In the genomic region with DNA sequence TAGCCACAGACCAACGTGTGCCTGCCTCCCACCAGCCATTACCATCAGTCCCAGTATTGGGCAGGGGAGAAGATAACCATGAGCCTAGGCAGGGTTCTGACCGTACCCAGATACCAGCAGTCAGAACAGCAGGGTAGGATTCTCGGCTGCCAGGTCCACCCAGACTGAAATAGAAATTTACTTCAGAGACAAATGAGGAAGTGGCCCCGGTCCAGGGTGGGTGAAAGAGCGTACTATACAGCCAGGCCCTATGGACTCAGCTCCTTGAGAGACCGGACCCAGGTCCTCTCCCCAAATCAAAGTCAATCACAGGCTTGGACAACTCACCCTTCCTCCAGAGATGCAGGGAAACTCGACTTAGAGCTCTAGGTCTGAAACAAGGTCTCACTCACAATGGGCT, we compare ENCODE assay signal across 23 mouse cellular contexts. TPM values are rescaled to one million over a fixed set of nuclear protein-coding genes. Genes with fewer than 3 reads are reported as not detected.
DNase-seq lines count a peak whose midpoint lies in the region; ATAC-seq and TF ChIP-seq lines count a peak whose summit lies in the region.
"Had no signal": no experiment of that assay in that cellular context is flagged by ENCODE, and none has a peak within 500 bp of the region (broad histone marks: within the 10 kb centered on the region; RNA-seq: fewer than 3 reads in every experiment).

No protein-coding gene starts in this region.

- peaks cover 3% of the 10 kb centered on the region; the same call in 1 of the 2 replicates for H3K4me1 ChIP-seq in heart, adult 2 months (ENCODE audit: control insufficient read depth, insufficient read depth, low read length)
- H3K4me1 ChIP-seq in embryonic facial prominence, embryonic 10.5 days, result peaks cover 13% of the 10 kb centered on the region
- H3K4me1 ChIP-seq in limb, embryonic 10.5 days, result peaks cover 15% of the 10 kb centered on the region
- H3K4me1 ChIP-seq: neural tube, embryonic 13.5 days; stomach, embryonic 15.5 days had no signal

- no peak overlapping the region for H3K4me3 ChIP-seq in heart, adult 2 months
- H3K4me3 ChIP-seq in embryonic facial prominence, embryonic 10.5 days, result no peak overlapping the region
- H3K4me3 ChIP-seq in limb, embryonic 10.5 days, result no peak overlapping the region
- H3K4me3 ChIP-seq: embryonic facial prominence, embryonic 15.5 days; heart, embryonic 15.5 days; hindbrain, embryonic 10.5 days; limb, embryonic 12.5 days; midbrain, embryonic 12.5 days; neural tube, embryonic 13.5 days; stomach, embryonic 15.5 days had no signal

- 0 out of 2 replicates have a peak, but pooled peaks have one; percentile 18 for TF ChIP-seq POLR2A in heart, adult 2 months (IDR thresholded peaks at IDR 0.05; ENCODE audit: insufficient read depth, low read depth, low read length)

- H3K27ac ChIP-seq in heart, adult 2 months, result no peak overlapping the region
- H3K27ac ChIP-seq in embryonic facial prominence, embryonic 10.5 days (replicated peaks), result 0 out of 2 replicates have a peak overlapping the region, but pooled peaks have one; percentile 6
- no peak overlapping the region for H3K27ac ChIP-seq in limb, embryonic 10.5 days
- H3K27ac ChIP-seq: embryonic facial prominence, embryonic 15.5 days; heart, embryonic 15.5 days; hindbrain, embryonic 10.5 days; hindbrain, postnatal 0 days; limb, embryonic 12.5 days; midbrain, embryonic 12.5 days; neural tube, embryonic 13.5 days; stomach, embryonic 15.5 days had no signal

- H3K36me3 ChIP-seq in heart, adult 2 months (ENCODE audit: control insufficient read depth, insufficient read depth, low read length), result no peaks in the 10 kb centered on the region
- H3K36me3 ChIP-seq in embryonic facial prominence, embryonic 10.5 days (replicated peaks), result no peaks in the 10 kb centered on the region
- no peaks in the 10 kb centered on the region for H3K36me3 ChIP-seq in limb, embryonic 10.5 days
- H3K36me3 ChIP-seq: embryonic facial prominence, embryonic 15.5 days; heart, embryonic 15.5 days; hindbrain, embryonic 10.5 days; limb, embryonic 12.5 days; midbrain, embryonic 12.5 days; neural tube, embryonic 13.5 days; stomach, embryonic 15.5 days had no signal

- intact Hi-C loops in heart, adult 2 months (cut with DNase I), result no loop called here
- intact Hi-C loops in heart, postnatal 36 days (cut with DNase I), result no loop called here

- H3K9ac ChIP-seq in heart, adult 2 months (ENCODE audit: low read depth, low read length), result no peak overlapping the region
- H3K9ac ChIP-seq: embryonic facial prominence, embryonic 15.5 days; forebrain, postnatal 0 days; heart, embryonic 15.5 days; limb, embryonic 12.5 days; midbrain, embryonic 12.5 days; neural tube, embryonic 13.5 days; stomach, embryonic 15.5 days had no signal

- H3K79me2 ChIP-seq in heart, adult 2 months (replicated peaks; ENCODE audit: control insufficient read depth, insufficient read depth, low read length), result no peaks in the 10 kb centered on the region

- no peaks in the 10 kb centered on the region for H3K9me3 ChIP-seq in embryonic facial prominence, embryonic 10.5 days
- H3K9me3 ChIP-seq in limb, embryonic 10.5 days (replicated peaks), result no peaks in the 10 kb centered on the region
- H3K9me3 ChIP-seq: embryonic facial prominence, embryonic 15.5 days; heart, embryonic 15.5 days; midbrain, embryonic 12.5 days; neural tube, embryonic 13.5 days; stomach, embryonic 15.5 days had no signal

- peak in 1 of 2 experiments; percentile 55 for DNase-seq in heart, adult 2 months
- DNase-seq in heart, postnatal 36 days, result no peak
- DNase-seq in lung, postnatal 36 days, result peak; percentile 49
- no peak for DNase-seq in lung, postnatal 25 days (ENCODE audit: low spot score)
- no peak for DNase-seq in embryonic facial prominence, embryonic 10.5 days (ENCODE audit: low spot score)
- DNase-seq in limb, embryonic 10.5 days (ENCODE audit: low spot score), result no peak
- no peak for DNase-seq in T-cell, adult 2 months (ENCODE audit: low spot score)
- DNase-seq: embryo, embryonic 11 days; forebrain, postnatal 0 days; kidney, adult 18-20 months; kidney, postnatal 25 days; lung, adult 18-20 months; lung, postnatal 14 days; right cerebral cortex, adult 18-20 months had no signal

- peak; percentile 66 for ATAC-seq in monocyte, adult 5-6 weeks (replicated peaks; ENCODE audit: insufficient number of reproducible peaks, low FRiP score, low TSS enrichment, poor library complexity, severe bottlenecking)
- ATAC-seq: forebrain, postnatal 0 days; hindbrain, postnatal 0 days had no signal

- H3K27me3 ChIP-seq in heart, adult 2 months (ENCODE audit: control insufficient read depth, insufficient read depth, low read length), result no peaks in the 10 kb centered on the region
- no peaks in the 10 kb centered on the region; the same call in 1 of the 2 replicates for H3K27me3 ChIP-seq in embryonic facial prominence, embryonic 10.5 days (replicated peaks; ENCODE audit: low read depth, poor library complexity, severe bottlenecking)
- H3K27me3 ChIP-seq in limb, embryonic 10.5 days (ENCODE audit: low read depth, poor library complexity, severe bottlenecking), result peaks cover 3% of the 10 kb centered on the region; the same call in 1 of the 2 replicates
- H3K27me3 ChIP-seq: embryonic facial prominence, embryonic 15.5 days; limb, embryonic 12.5 days; midbrain, embryonic 12.5 days; neural tube, embryonic 13.5 days; stomach, embryonic 15.5 days had no signal

- TF ChIP-seq EP300 in heart, adult 2 months (IDR thresholded peaks at IDR 0.05; ENCODE audit: insufficient read depth, low read depth, low read length), result no peak

- TF ChIP-seq CTCF in heart, adult 2 months (IDR thresholded peaks at IDR 0.05), result no peak

- 53% methylated on average over 7 of the region's 7 CpGs for WGBS in heart, adult 2 months
- WGBS in embryonic facial prominence, embryonic 10.5 days, result 79% methylated on average over 7 of the region's 7 CpGs
- WGBS in limb, embryonic 10.5 days, result 79% methylated on average over 7 of the region's 7 CpGs

RNA-seq across cellular contexts. Expression of a gene that starts 13.3 kb away (rescaled TPM):
- total RNA-seq in heart, adult 2 months (2021), result 1 to 10 TPM; 3.6 to 4.2 TPM
- polyA plus RNA-seq in heart, adult 2 months (2012; rRNA removed), result 9.6 and 11.1 TPM in 2 replicates
- total RNA-seq in heart, postnatal 36 days (2021), result 1 to 10 TPM; 4.3 to 4.7 TPM
- polyA plus RNA-seq in embryonic facial prominence, embryonic 10.5 days (2016; fragmentation: Nextera tagmentation; extraction: Ambion mirVana), result 1.8 and 3.0 TPM in 2 replicates
- 15.7 to 27.7 TPM (median 22.9 TPM) in 3 replicates for total RNA-seq in monocyte, adult 5-6 weeks (2017)
- 1.1 and 1.6 TPM in 2 replicates for polyA plus RNA-seq in limb, embryonic 10.5 days (2016; fragmentation: Nextera tagmentation; extraction: Ambion mirVana)

RNA-seq across cellular contexts. Expression of a gene that starts 29.2 kb away (rescaled TPM):
- total RNA-seq in heart, adult 2 months (2021), result 10 to 100 TPM; 26.2 to 28.4 TPM
- polyA plus RNA-seq in heart, adult 2 months (2012; rRNA removed), result 23.4 and 28.9 TPM in 2 replicates
- total RNA-seq in heart, postnatal 36 days (2021), result 10 to 100 TPM; 24.3 to 29.9 TPM
- 9.3 and 9.8 TPM in 2 replicates for polyA plus RNA-seq in embryonic facial prominence, embryonic 10.5 days (2016; fragmentation: Nextera tagmentation; extraction: Ambion mirVana)
- 0.10 to 0.29 TPM in 2 of 3 replicates, not detected in the other for total RNA-seq in monocyte, adult 5-6 weeks (2017)
- polyA plus RNA-seq in limb, embryonic 10.5 days (2016; fragmentation: Nextera tagmentation; extraction: Ambion mirVana), result 9.6 and 11.0 TPM in 2 replicates

RNA-seq across cellular contexts. Expression of a gene that starts 51.5 kb away (rescaled TPM):
- total RNA-seq in heart, adult 2 months (2021), result 10 to 100 TPM; 22.3 to 32.6 TPM
- polyA plus RNA-seq in heart, adult 2 months (2012; rRNA removed), result 40.4 and 46.8 TPM in 2 replicates
- 10 to 100 TPM; 19.6 to 28.4 TPM for total RNA-seq in heart, postnatal 36 days (2021)
- 0.31 and 0.50 TPM in 2 replicates for polyA plus RNA-seq in embryonic facial prominence, embryonic 10.5 days (2016; fragmentation: Nextera tagmentation; extraction: Ambion mirVana)
- 0.19 to 6.9 TPM (median 0.49 TPM) in 3 replicates for total RNA-seq in monocyte, adult 5-6 weeks (2017)
- polyA plus RNA-seq in limb, embryonic 10.5 days (2016; fragmentation: Nextera tagmentation; extraction: Ambion mirVana), result 0.49 and 0.51 TPM in 2 replicates

Comparison
In these comparisons a context has a peak if more than half of its experiments do, and no peak if none do; other contexts are left out.
1. RNA of a gene that starts 29.2 kb away (total RNA-seq): 24.3 to 29.9 TPM in heart, postnatal 36 days and 26.2 to 28.4 TPM in heart, adult 2 months; 0.10 to 0.29 TPM in monocyte, adult 5-6 weeks; every median in the first group is over 10 times any median in the second.